Mouse (Mus musculus) layer of hippocampus, postnatal 25 days (tissue): Measurements from ENCODE around the gene Arhgap10. TPM values are rescaled to one million over a fixed set of nuclear protein-coding genes. Genes with fewer than 3 reads are reported as not detected.

ENCODE experiments used
- DNase-seq, 2 experiments: peaks; one replicate each; pipeline ENCODE4 v3.0.0; 2022; ENCODE audit warnings: mixed read lengths in 2 of 2, low spot score in 1 of 2; ENCODE audit errors: extremely low spot score in 1 of 2
- total RNA-seq, 2 experiments: library from RNA; stranded (reverse); gene quantifications; 2 replicates each; pipeline ENCODE4 v1.2.3; 2021

Gene Arhgap10
- total RNA-seq, 2 experiments from 2014 or later: 8.0 to 9.3 TPM

GRCm38 (mm10) chr8:77518201-77519115, 705 bp upstream of the Arhgap10 start:
- peak in 1 of 2 experiments; percentile 28 for DNase-seq

GRCm38 (mm10) chr8:77516845-77517244, 908 bp downstream of the Arhgap10 start:
- no peak for DNase-seq

- DNase-seq: no peak
Measured at GRCm38 (mm10) chr8:77515786-77516185, 2.0 kb downstream of the Arhgap10 start.

- DNase-seq: no peak
Measured at GRCm38 (mm10) chr8:77515201-77515600, 2.6 kb downstream of the Arhgap10 start.

- DNase-seq: no peak
Measured at GRCm38 (mm10) chr8:77511750-77512493, 5.8 kb downstream of the Arhgap10 start.

GRCm38 (mm10) chr8:77510426-77510825, 7.3 kb downstream of the Arhgap10 start:
- no peak for DNase-seq

GRCm38 (mm10) chr8:77509044-77509443, 8.7 kb downstream of the Arhgap10 start:
- no peak for DNase-seq

GRCm38 (mm10) chr8:77507510-77508035, 10.2 kb downstream of the Arhgap10 start:
- no peak for DNase-seq

GRCm38 (mm10) chr8:77506539-77506938, 11.2 kb downstream of the Arhgap10 start:
- no peak for DNase-seq

GRCm38 (mm10) chr8:77502547-77502946, 15.2 kb downstream of the Arhgap10 start:
- DNase-seq: no peak

GRCm38 (mm10) chr8:77501131-77501530, 16.6 kb downstream of the Arhgap10 start:
- no peak for DNase-seq

GRCm38 (mm10) chr8:77500264-77500663, 17.5 kb downstream of the Arhgap10 start:
- no peak for DNase-seq

- DNase-seq: no peak
Measured at GRCm38 (mm10) chr8:77497442-77497841, 20.3 kb downstream of the Arhgap10 start.

- DNase-seq: no peak
Measured at GRCm38 (mm10) chr8:77496253-77496652, 21.5 kb downstream of the Arhgap10 start.

GRCm38 (mm10) chr8:77494376-77495328, 23.1 kb downstream of the Arhgap10 start:
- DNase-seq: no peak

- DNase-seq: no peak
Measured at GRCm38 (mm10) chr8:77492356-77493058, 25.2 kb downstream of the Arhgap10 start.

- no peak for DNase-seq
Measured at GRCm38 (mm10) chr8:77491231-77491923, 26.4 kb downstream of the Arhgap10 start.

- DNase-seq: no peak
Measured at GRCm38 (mm10) chr8:77490095-77490781, 27.5 kb downstream of the Arhgap10 start.
